Comparison of ENCODE assay signal across 10 mouse cellular contexts in genomic region chr15:99644776-99645175, GRCm38 (mm10). TPM values are rescaled to one million over a fixed set of nuclear protein-coding genes. Genes with fewer than 3 reads are reported as not detected.
DNase-seq lines count a peak whose midpoint lies in the region; ATAC-seq and TF ChIP-seq lines count a peak whose summit lies in the region.
"Had no signal": no experiment of that assay in that cellular context is flagged by ENCODE, and none has a peak within 500 bp of the region (broad histone marks: within the 10 kb centered on the region; RNA-seq: fewer than 3 reads in every experiment).

No protein-coding gene starts in this region.

- no peak for DNase-seq in heart, postnatal 25 days (ENCODE audit: low spot score)
- DNase-seq in midbrain, embryonic 14.5 days, result peak; percentile 64
- DNase-seq in urinary bladder, postnatal 10 days (ENCODE audit: low spot score), result no peak
- no peak for DNase-seq in urinary bladder, postnatal 25 days (ENCODE audit: low spot score)
- no peak for DNase-seq in kidney, adult 9 months

- no peak overlapping the region for H3K27ac ChIP-seq in heart, embryonic 13.5 days (replicated peaks)
- H3K27ac ChIP-seq in cortical plate, adult 2 months (ENCODE audit: insufficient read depth, low read length), result no peak overlapping the region
- H3K27ac ChIP-seq in midbrain, embryonic 14.5 days (replicated peaks; ENCODE audit: low read depth, low read length), result peak overlapping the region; percentile 37
- H3K27ac ChIP-seq: liver, embryonic 15.5 days had no signal

- H3K79me2 ChIP-seq in C2C12 (ENCODE audit: control insufficient read depth, insufficient read depth), result peaks cover 95% of the 10 kb centered on the region

- 62% methylated on average over 7 of the region's 7 CpGs for WGBS in heart, embryonic 13.5 days
- WGBS in midbrain, embryonic 14.5 days, result 38% methylated on average over 7 of the region's 7 CpGs

- no peak for TF ChIP-seq CTCF in C2C12 (IDR thresholded peaks at IDR 0.05; ENCODE audit: control insufficient read depth, insufficient read depth, insufficient read length)
- TF ChIP-seq CTCF in cortical plate, adult 2 months (IDR thresholded peaks at IDR 0.05; ENCODE audit: extremely low read depth, insufficient read depth, low read length), result no peak

- H3ac ChIP-seq in C2C12 (ENCODE audit: control insufficient read depth, insufficient read length, low read depth), result peak overlapping the region; percentile 14

- no peaks in the 10 kb centered on the region for H3K9me3 ChIP-seq in heart, embryonic 13.5 days
- no peaks in the 10 kb centered on the region for H3K9me3 ChIP-seq in midbrain, embryonic 14.5 days (ENCODE audit: control insufficient read depth, low read length)
- H3K9me3 ChIP-seq: liver, embryonic 15.5 days had no signal

- H3K27me3 ChIP-seq in heart, embryonic 13.5 days (replicated peaks), result no peaks in the 10 kb centered on the region
- H3K27me3 ChIP-seq in C2C12 (ENCODE audit: control insufficient read depth, insufficient read depth, insufficient read length), result no peaks in the 10 kb centered on the region
- H3K27me3 ChIP-seq in midbrain, embryonic 14.5 days (ENCODE audit: control insufficient read depth, insufficient read depth, low read length), result no peaks in the 10 kb centered on the region
- H3K27me3 ChIP-seq: liver, embryonic 15.5 days had no signal

- no peak overlapping the region for H3K4me2 ChIP-seq in heart, embryonic 13.5 days
- H3K4me2 ChIP-seq in midbrain, embryonic 14.5 days (ENCODE audit: low read length), result no peak overlapping the region
- H3K4me2 ChIP-seq: liver, embryonic 15.5 days had no signal

- H3K9ac ChIP-seq in heart, embryonic 13.5 days, result peak overlapping the region; percentile 44; the same call in 1 of the 2 replicates
- no peak overlapping the region; the same call in 1 of the 2 replicates for H3K9ac ChIP-seq in midbrain, embryonic 14.5 days (replicated peaks; ENCODE audit: low read length)
- H3K9ac ChIP-seq: liver, embryonic 15.5 days had no signal

- 0 out of 2 replicates have a peak, but pooled peaks have one; percentile 8 for TF ChIP-seq POLR2A in cortical plate, adult 2 months (IDR thresholded peaks at IDR 0.05; ENCODE audit: extremely low read depth, insufficient read depth, low read length)

- peaks cover 89% of the 10 kb centered on the region for H3K79me3 ChIP-seq in C2C12 (ENCODE audit: low read depth)

- H3K4me3 ChIP-seq in heart, embryonic 13.5 days, result no peak overlapping the region
- no peak overlapping the region for H3K4me3 ChIP-seq in C2C12 (ENCODE audit: insufficient read depth, poor library complexity, severe bottlenecking)
- H3K4me3 ChIP-seq in cortical plate, adult 2 months (ENCODE audit: insufficient read depth, low read length), result no peak overlapping the region
- no peak overlapping the region for H3K4me3 ChIP-seq in midbrain, embryonic 14.5 days (replicated peaks; ENCODE audit: low read depth, low read length)
- H3K4me3 ChIP-seq: liver, embryonic 15.5 days had no signal

- intact Hi-C loops in heart, postnatal 25 days (cut with DNase I), result no loop called here

- no peak for ATAC-seq in heart, embryonic 13.5 days (ENCODE audit: extremely low read depth, insufficient number of reproducible peaks, low FRiP score, low TSS enrichment)
- no peak for ATAC-seq in midbrain, embryonic 14.5 days (ENCODE audit: low FRiP score, low TSS enrichment)
- ATAC-seq: intestine, postnatal 0 days had no signal

- H3K36me3 ChIP-seq in heart, embryonic 13.5 days, result peaks cover 30% of the 10 kb centered on the region
- peaks cover 48% of the 10 kb centered on the region for H3K36me3 ChIP-seq in C2C12 (ENCODE audit: control insufficient read depth, insufficient read depth)
- 0 out of 2 replicates have a peak, but pooled peaks cover 3% of the 10 kb centered on the region for H3K36me3 ChIP-seq in midbrain, embryonic 14.5 days (ENCODE audit: control insufficient read depth, insufficient read depth, low read length)

- H3K4me1 ChIP-seq in heart, embryonic 13.5 days, result peaks cover 67% of the 10 kb centered on the region
- H3K4me1 ChIP-seq in cortical plate, adult 2 months (ENCODE audit: control insufficient read depth, insufficient read depth, low read length), result peaks cover 4% of the 10 kb centered on the region
- H3K4me1 ChIP-seq in midbrain, embryonic 14.5 days (ENCODE audit: control insufficient read depth, insufficient read depth, low read length), result peaks cover 55% of the 10 kb centered on the region

TF ChIP-seq in C2C12, 6 proteins besides CTCF, POLR2A, EP300 and RAD21:
- TF ChIP-seq CEBPB (IDR thresholded peaks at IDR 0.05; ENCODE audit: low read depth) (no peak), FOSL1 (IDR thresholded peaks at IDR 0.05; ENCODE audit: insufficient read depth, low read length, poor library complexity, severe bottlenecking) (no peak), MYOG (IDR thresholded peaks at IDR 0.05; ENCODE audit: control insufficient read depth, extremely low read depth, insufficient read length) (no peak), MYOD1 (IDR thresholded peaks at IDR 0.05; ENCODE audit: control insufficient read depth, insufficient read length, low read depth) (peak; percentile 72), MAX (IDR thresholded peaks at IDR 0.05) (peak; percentile 89)

RNA-seq across cellular contexts. Expression of gene Racgap1, which starts 6.7 kb away (rescaled TPM):
- polyA plus RNA-seq in heart, embryonic 13.5 days (2015; fragmentation: Nextera tagmentation; extraction: Ambion mirVana), result 119 and 125 TPM in 2 replicates
- total RNA-seq in heart, postnatal 25 days (2021), result 1 to 10 TPM; 2.8 to 3.0 TPM
- polyA plus RNA-seq in C2C12 (2012; fragmentation: generic; extraction: Trizol), result 175 TPM
- 10.3 and 13.3 TPM in 2 replicates for polyA plus RNA-seq in cortical plate, adult 2 months (2012; rRNA removed)
- 42.2 and 64.0 TPM in 2 replicates for polyA plus RNA-seq in midbrain, embryonic 14.5 days (2014; fragmentation: Nextera tagmentation; extraction: Ambion mirVana)

RNA-seq across cellular contexts. Expression of gene Asic1, which starts 25.4 kb away (rescaled TPM):
- 1.6 and 1.8 TPM in 2 replicates for polyA plus RNA-seq in heart, embryonic 13.5 days (2015; fragmentation: Nextera tagmentation; extraction: Ambion mirVana)
- under 1 TPM; 0.48 to 0.55 TPM for total RNA-seq in heart, postnatal 25 days (2021)
- polyA plus RNA-seq in C2C12 (2012; fragmentation: generic; extraction: Trizol), result 2.2 TPM
- polyA plus RNA-seq in cortical plate, adult 2 months (2012; rRNA removed), result 54.1 and 59.0 TPM in 2 replicates
- polyA plus RNA-seq in midbrain, embryonic 14.5 days (2014; fragmentation: Nextera tagmentation; extraction: Ambion mirVana), result 51.9 and 53.5 TPM in 2 replicates

RNA-seq across cellular contexts. Expression of gene Aqp6, which starts 43.6 kb away (rescaled TPM):
- polyA plus RNA-seq in heart, embryonic 13.5 days (2015; fragmentation: Nextera tagmentation; extraction: Ambion mirVana), result not detected in 2 replicates
- total RNA-seq in heart, postnatal 25 days (2021), result not detected
- polyA plus RNA-seq in C2C12 (2012; fragmentation: generic; extraction: Trizol), result not detected
- polyA plus RNA-seq in cortical plate, adult 2 months (2012; rRNA removed), result 0.46 and 0.62 TPM in 2 replicates
- 0.93 and 1.1 TPM in 2 replicates for polyA plus RNA-seq in midbrain, embryonic 14.5 days (2014; fragmentation: Nextera tagmentation; extraction: Ambion mirVana)
- polyA plus RNA-seq: intestine, postnatal 0 days; liver, embryonic 15.5 days had no signal

RNA-seq across cellular contexts. Expression of gene Aqp5, which starts 54.2 kb away (rescaled TPM):
- 0.43 and 0.67 TPM in 2 replicates for polyA plus RNA-seq in heart, embryonic 13.5 days (2015; fragmentation: Nextera tagmentation; extraction: Ambion mirVana)
- total RNA-seq in heart, postnatal 25 days (2021), result under 1 TPM in 1 of 2 experiments, not detected in 1; 0.22 TPM
- polyA plus RNA-seq in C2C12 (2012; fragmentation: generic; extraction: Trizol), result 395 TPM
- polyA plus RNA-seq in cortical plate, adult 2 months (2012; rRNA removed), result 0.40 and 0.58 TPM in 2 replicates
- polyA plus RNA-seq in midbrain, embryonic 14.5 days (2014; fragmentation: Nextera tagmentation; extraction: Ambion mirVana), result 0.70 and 3.0 TPM in 2 replicates
- polyA plus RNA-seq: intestine, postnatal 0 days had no signal

RNA-seq across cellular contexts. Expression of gene Smarcd1, which starts 57.2 kb away (rescaled TPM):
- 22.1 and 22.3 TPM in 2 replicates for polyA plus RNA-seq in heart, embryonic 13.5 days (2015; fragmentation: Nextera tagmentation; extraction: Ambion mirVana)
- 10 to 100 TPM; 23.5 to 25.3 TPM for total RNA-seq in heart, postnatal 25 days (2021)
- polyA plus RNA-seq in C2C12 (2012; fragmentation: generic; extraction: Trizol), result 28.6 TPM
- 150 and 157 TPM in 2 replicates for polyA plus RNA-seq in cortical plate, adult 2 months (2012; rRNA removed)
- 127 and 136 TPM in 2 replicates for polyA plus RNA-seq in midbrain, embryonic 14.5 days (2014; fragmentation: Nextera tagmentation; extraction: Ambion mirVana)

Comparison
In these comparisons a context has a peak if more than half of its experiments do, and no peak if none do; other contexts are left out.
1. RNA of gene Asic1, which starts 25.4 kb away (polyA plus RNA-seq): 54.1 to 59.0 TPM in cortical plate, adult 2 months and 51.9 to 53.5 TPM in midbrain, embryonic 14.5 days; 2.2 TPM in C2C12 (single experiment) and 1.6 to 1.8 TPM in heart, embryonic 13.5 days; every median in the first group is over 10 times any median in the second.